Mouse (Mus musculus) hindbrain, postnatal 0 days (tissue): ENCODE results near the gene Prr14l. TPM values are rescaled to one million over a fixed set of nuclear protein-coding genes. Genes with fewer than 3 reads are reported as not detected.
"Not testable (repeated sequence)": the region's sequence is repeated elsewhere in the genome, so short reads cannot be mapped to it uniquely, and the experiment has no call there.

Experiments used
- ATAC-seq: fragments of 200-750 bp; cut with Nextera tagmentation; 2 replicates; pipeline ENCODE4 v1.8.0; 2017; ENCODE audit warnings: mild to moderate bottlenecking, moderate TSS enrichment, moderate library complexity
- DNase-seq: peaks from one replicate; pipeline ENCODE4 v3.0.0-alpha.2; 2015; ENCODE audit warnings: low spot score
- H3K27ac ChIP-seq: fragments of 300-500 bp; sonication (generic); 2 replicates; pipeline ENCODE4 v1.5.1; 2014; ENCODE audit warnings: mild to moderate bottlenecking
- H3K27me3 ChIP-seq: fragments of 300-500 bp; sonication (generic); 2 replicates; pipeline ENCODE4 v1.6.1; 2014; ENCODE audit warnings: low read length, mixed read lengths; ENCODE audit not compliant: insufficient read depth
- H3K36me3 ChIP-seq: fragments of 300-500 bp; sonication (generic); 2 replicates; pipeline ENCODE4 v1.6.1; 2014; ENCODE audit warnings: low read length, mixed read lengths; ENCODE audit not compliant: insufficient read depth
- H3K4me1 ChIP-seq: fragments of 300-500 bp; sonication (generic); 2 replicates; pipeline ENCODE4 v1.6.1; 2014; ENCODE audit warnings: antibody characterized with exemption, low read length, mixed read lengths; ENCODE audit not compliant: insufficient read depth
- H3K4me2 ChIP-seq: fragments of 300-500 bp; sonication (generic); 2 replicates; pipeline ENCODE4 v1.6.1; 2014; ENCODE audit warnings: low read depth, mild to moderate bottlenecking, low read length, moderate library complexity, mixed read lengths
- H3K4me3 ChIP-seq: fragments of 300-500 bp; sonication (generic); 2 replicates; pipeline ENCODE4 v1.5.1; 2014; ENCODE audit warnings: low read length
- H3K9ac ChIP-seq: fragments of 300-500 bp; sonication (generic); replicated peaks from 2 replicates; pipeline ENCODE4 v1.6.1; 2014; ENCODE audit warnings: mild to moderate bottlenecking, low read length, moderate library complexity, mixed read lengths
- H3K9me3 ChIP-seq: fragments of 300-500 bp; sonication (generic); 2 replicates; pipeline ENCODE4 v1.6.1; 2016; ENCODE audit warnings: low read length, mixed read lengths
- CTCF ChIP-seq: IDR thresholded peaks from 2 replicates; pipeline ENCODE4 v1.5.1; 2016; ENCODE audit warnings: antibody characterized with exemption, control low read depth, low read depth
- WGBS: fragments of 180-500 bp; shearing (Covaris S2); extraction: QIAGEN DNeasy Blood & Tissue Kit; methylation state at CpG from one replicate; pipeline ENCODE4 v1.1.7; 2014; 5-methylcytosine and 5-hydroxymethylcytosine counted together
- polyA plus RNA-seq: library from polyadenylated mRNA; unstranded; fragments of >200 nt; fragmentation: Nextera tagmentation; extraction: Ambion mirVana; gene quantifications from 2 replicates; pipeline ENCODE4 v1.2.1, GENCODE M21; 2015
- total RNA-seq: library from RNA; depleted of rRNA; stranded (reverse); fragments of >200 nt; gene quantifications from 2 replicates; pipeline ENCODE4 v1.2.3, GENCODE M21; 2014

The Prr14l gene
- total and polyA plus RNA-seq, 2 experiments from 2014 or later, result 14.4 to 23.8 TPM

DNA sequence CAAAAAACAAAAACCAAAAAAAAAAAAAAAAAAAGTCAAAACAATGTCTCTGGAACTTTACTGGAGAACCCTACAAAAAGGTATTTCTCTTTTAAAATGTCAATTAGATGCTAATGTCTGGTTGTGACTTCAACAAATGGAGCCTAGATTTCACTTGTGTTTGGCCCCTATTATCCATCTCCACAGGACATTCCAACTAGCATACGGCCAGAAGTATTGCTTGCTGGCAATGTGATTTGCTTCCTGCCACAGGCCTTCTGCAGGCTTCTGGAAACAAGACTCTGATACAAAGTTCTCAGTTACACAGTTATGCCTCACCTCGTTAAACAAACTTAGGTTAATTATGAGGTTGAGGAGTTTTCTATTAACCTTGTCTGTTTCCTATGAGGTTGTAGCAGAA lies 81.7 kb downstream of the Prr14l start:
- 72% methylated on average over 2 of the region's 2 CpGs for WGBS
- Histone ChIP-seq H3K27me3 (no peaks in the 10 kb centered on the region), H3K9me3 (no peaks in the 10 kb centered on the region), H3K27ac (no peak overlapping the region), H3K4me1 (no peaks in the 10 kb centered on the region), H3K36me3 (no peaks in the 10 kb centered on the region; the same call in 1 of the 2 replicates), H3K4me3 (no peak overlapping the region), H3K4me2 (no peak overlapping the region), H3K9ac (no peak overlapping the region)
- DNase-seq (no peak), ATAC-seq (no peak)
- no peak for TF ChIP-seq CTCF

- no peak for DNase-seq
- no peak for ATAC-seq
These were observed 86.3 kb downstream of the Prr14l start for GRCm38 (mm10) chr5:32767636-32768373.

GRCm38 (mm10) chr5:32767004-32767403 lies 87.1 kb downstream of the Prr14l start:
- Histone ChIP-seq H3K27ac (no peak overlapping the region), H3K4me2 (no peak overlapping the region), H3K27me3 (no peaks in the 10 kb centered on the region), H3K36me3 (peaks cover 10% of the 10 kb centered on the region; the same call in 1 of the 2 replicates), H3K4me1 (no peaks in the 10 kb centered on the region), H3K9me3 (no peaks in the 10 kb centered on the region), H3K4me3 (no peak overlapping the region), H3K9ac (no peak overlapping the region)
- no peak for TF ChIP-seq CTCF
- DNase-seq, result no peak
- no peak for ATAC-seq
- WGBS, result 94% methylated on average over 3 of the region's 3 CpGs

More at GRCm38 (mm10) chr5:32767636-32768373, 86.3 kb downstream of the Prr14l start:
- no peak overlapping the region for H3K4me3 ChIP-seq
- H3K36me3 ChIP-seq, result peaks cover 10% of the 10 kb centered on the region; the same call in 1 of the 2 replicates
- no peaks in the 10 kb centered on the region for H3K4me1 ChIP-seq
- H3K27ac ChIP-seq, result no peak overlapping the region
- no peak overlapping the region for H3K4me2 ChIP-seq
- TF ChIP-seq CTCF, result no peak
- no peak overlapping the region for H3K9ac ChIP-seq
- 91% methylated on average over 4 of the region's 4 CpGs for WGBS
- no peaks in the 10 kb centered on the region for H3K27me3 ChIP-seq
- no peaks in the 10 kb centered on the region for H3K9me3 ChIP-seq

GRCm38 (mm10) chr5:32761566-32762140 lies 92.4 kb downstream of the Prr14l start:
- no peak for TF ChIP-seq CTCF
- Histone ChIP-seq H3K4me1 (no peaks in the 10 kb centered on the region), H3K27ac (no peak overlapping the region), H3K4me3 (no peak overlapping the region), H3K4me2 (no peak overlapping the region), H3K36me3 (peaks cover 10% of the 10 kb centered on the region; the same call in 1 of the 2 replicates), H3K9ac (no peak overlapping the region), H3K9me3 (no peaks in the 10 kb centered on the region), H3K27me3 (no peaks in the 10 kb centered on the region)
- DNase-seq (no peak), ATAC-seq (no peak)
- 86% methylated on average over 5 of the region's 5 CpGs for WGBS

- ATAC-seq, result no peak
- Histone ChIP-seq H3K4me2 (no peak overlapping the region), H3K27me3 (no peaks in the 10 kb centered on the region), H3K36me3 (peaks cover 10% of the 10 kb centered on the region; the same call in 1 of the 2 replicates), H3K4me1 (no peaks in the 10 kb centered on the region), H3K27ac (no peak overlapping the region), H3K9ac (no peak overlapping the region), H3K4me3 (no peak overlapping the region), H3K9me3 (no peaks in the 10 kb centered on the region)
- WGBS, result 88% methylated on average over 3 of the region's 3 CpGs
- no peak for TF ChIP-seq CTCF
- no peak for DNase-seq
These were observed 93.3 kb downstream of the Prr14l start for GRCm38 (mm10) chr5:32760787-32761186.

GRCm38 (mm10) chr5:32760352-32760751 lies 93.7 kb downstream of the Prr14l start:
- H3K9ac ChIP-seq, H3K4me1 ChIP-seq, H3K9me3 ChIP-seq, H3K4me2 ChIP-seq, H3K27me3 ChIP-seq, H3K27ac ChIP-seq, DNase-seq, H3K4me3 ChIP-seq, ATAC-seq: not testable (repeated sequence)
- peaks cover 10% of the 10 kb centered on the region; the same call in 1 of the 2 replicates for H3K36me3 ChIP-seq
- over 99% methylated on average over 16 of the region's 18 CpGs for WGBS

DNA sequence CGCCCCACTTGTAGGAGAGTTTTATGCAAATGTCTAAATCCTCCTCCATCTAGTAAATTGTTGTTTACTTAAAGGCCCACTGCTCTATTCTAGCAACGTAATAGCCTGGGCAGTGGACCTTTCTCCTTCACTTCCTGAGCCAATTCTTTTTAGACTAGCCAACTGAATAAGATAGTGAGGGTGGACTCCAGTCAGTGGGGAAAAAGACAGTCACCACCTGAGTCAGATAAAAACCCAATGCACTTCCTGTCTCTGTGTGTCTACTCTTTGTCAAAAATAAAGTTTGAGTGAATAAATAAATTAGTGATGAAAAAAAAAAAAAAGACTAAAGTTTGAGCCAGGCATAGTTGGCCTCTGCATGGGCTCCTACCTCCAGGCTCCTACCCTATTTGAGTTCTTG lies 94.4 kb downstream of the Prr14l start:
- WGBS, result 77% methylated on average over 2 of the region's 2 CpGs
- H3K27me3 ChIP-seq, result no peaks in the 10 kb centered on the region
- no peak overlapping the region for H3K9ac ChIP-seq
- no peaks in the 10 kb centered on the region for H3K9me3 ChIP-seq
- no peaks in the 10 kb centered on the region for H3K4me1 ChIP-seq
- no peak for TF ChIP-seq CTCF
- H3K4me3 ChIP-seq, result no peak overlapping the region
- H3K4me2 ChIP-seq, result no peak overlapping the region
- DNase-seq (no peak), ATAC-seq (no peak)
- peaks cover 10% of the 10 kb centered on the region; the same call in 1 of the 2 replicates for H3K36me3 ChIP-seq
- no peak overlapping the region for H3K27ac ChIP-seq
